Mouse (Mus musculus) gastrocnemius, postnatal 4 days (tissue): ENCODE data around the gene Olfr1415. TPM values are rescaled to one million over a fixed set of nuclear protein-coding genes. Genes with fewer than 3 reads are reported as not detected.
A peak's percentile ranks its signal among the peaks of the same experiment; 100 is the strongest.
"Not testable (repeated sequence)": the region's sequence is repeated elsewhere in the genome, so short reads cannot be mapped to it uniquely, and the experiment has no call there.

Experiments used
- DNase-seq, 2 experiments: peaks; one replicate each; pipeline ENCODE4 v3.0.0; 2021 to 2022; ENCODE audit warnings: low spot score in 2 of 2, mixed read lengths in 2 of 2
- long read RNA-seq, 2 experiments: library from polyadenylated mRNA; stranded (forward); transcript quantifications; one replicate each; pipeline ENCODE4 v2.0.0; 2021
- total RNA-seq, 2 experiments: library from RNA; stranded (reverse); gene quantifications; 2 replicates each; pipeline ENCODE4 v1.2.3; 2021

Olfr1415 gene
- total RNA-seq = not detected
- long read RNA-seq, experiment 1 = 0 reads
- long read RNA-seq, experiment 2 = 0 reads

GRCm38 (mm10) chr1:92496001-92496400, at the start of gene Olfr1415:
Gene Olfr1415 (minus strand): TSS chr1:92496101.
- DNase-seq = no peak

- no peak for DNase-seq
Measured at GRCm38 (mm10) chr1:92539071-92539470, 43.2 kb upstream of the Olfr1415 start.

DNA sequence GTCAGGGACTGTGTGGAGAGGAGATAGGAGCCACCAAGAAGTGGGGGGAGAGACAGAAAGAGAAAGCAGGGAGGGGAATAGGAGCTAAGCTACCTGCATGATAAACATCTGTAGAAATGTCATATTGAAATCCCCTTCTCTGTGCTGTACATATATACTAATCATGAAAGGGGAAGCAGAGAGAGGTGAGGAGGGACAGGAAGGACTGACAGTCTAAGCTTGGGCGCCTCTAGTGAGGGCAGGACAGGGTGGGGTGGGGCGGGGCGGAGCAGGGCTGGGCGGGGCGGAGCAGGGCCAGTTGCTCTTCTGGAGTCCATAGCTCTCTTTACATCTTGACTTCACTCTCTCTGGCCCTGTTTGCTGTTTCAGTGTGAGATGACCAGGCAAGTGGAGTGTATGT, 41.1 kb upstream of the Olfr1415 start:
- no peak for DNase-seq

- DNase-seq = no peak
Measured at GRCm38 (mm10) chr1:92523764-92524163, 27.9 kb upstream of the Olfr1415 start.

GRCm38 (mm10) chr1:92521376-92521775, 25.5 kb upstream of the Olfr1415 start:
- peak in 1 of 2 experiments; percentile 33 for DNase-seq

- no peak for DNase-seq
Measured at GRCm38 (mm10) chr1:92519046-92519445, 23.1 kb upstream of the Olfr1415 start.

GRCm38 (mm10) chr1:92518561-92518960, 22.7 kb upstream of the Olfr1415 start, which contains the start of gene Olfr1414:
Gene Olfr1414 (minus strand): TSS chr1:92518661.
- DNase-seq = no peak

- DNase-seq = no peak
Measured at GRCm38 (mm10) chr1:92515390-92515789, 19.5 kb upstream of the Olfr1415 start.

DNA sequence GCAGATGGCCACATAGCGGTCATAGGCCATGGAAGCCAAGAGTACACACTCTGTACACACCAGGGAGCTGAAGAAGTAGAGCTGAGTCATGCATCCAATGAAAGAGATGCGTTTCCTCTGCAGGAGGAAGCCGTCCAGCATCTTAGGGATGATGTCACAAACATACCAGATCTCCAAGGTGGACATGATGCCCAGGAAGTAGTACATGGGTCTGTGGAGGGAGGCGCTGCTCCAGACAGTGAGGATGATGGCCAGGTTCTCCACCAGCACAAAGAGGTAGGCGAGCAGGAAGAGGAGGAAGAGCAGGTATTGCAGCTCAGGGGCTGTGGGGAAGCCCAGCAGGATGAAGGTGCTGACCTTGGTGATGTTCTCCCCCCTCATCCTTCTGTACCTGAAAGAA, 15.7 kb upstream of the Olfr1415 start:
- not testable (repeated sequence) for DNase-seq

- DNase-seq = no peak
Measured at GRCm38 (mm10) chr1:92485013-92485412, 10.9 kb downstream of the Olfr1415 start, which contains the start of gene Olfr1416. Gene Olfr1416 (minus strand): TSS chr1:92485113.

DNA sequence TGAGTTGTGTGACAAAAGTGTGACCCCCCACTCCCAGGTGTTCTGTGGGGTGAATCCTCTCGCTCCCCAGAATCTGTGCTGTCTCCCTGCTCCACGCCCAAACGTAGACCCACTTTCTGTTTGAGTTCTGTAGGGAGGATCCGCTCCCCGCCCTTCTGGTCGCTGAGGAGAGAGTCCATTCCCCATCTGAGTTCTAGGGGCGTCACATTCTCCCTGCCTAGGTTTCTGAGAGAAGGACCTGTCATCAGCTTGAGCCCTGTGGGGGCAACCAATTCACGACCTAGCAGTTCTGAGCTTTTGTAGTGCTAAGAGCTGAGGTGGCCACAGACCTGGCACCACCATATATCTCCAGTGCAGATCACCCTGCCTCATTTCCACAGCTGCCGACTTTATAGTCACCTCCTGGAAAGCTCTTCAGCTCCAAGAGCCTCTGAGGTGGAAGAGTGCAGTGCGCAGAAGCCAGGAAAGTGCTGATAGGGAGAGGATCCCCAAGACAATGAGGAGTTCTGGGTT, 21.8 kb downstream of the Olfr1415 start:
- DNase-seq = no peak

GRCm38 (mm10) chr1:92473165-92474041, 22.5 kb downstream of the Olfr1415 start, which contains the start of gene Ndufa10:
Gene Ndufa10 (minus strand): TSS chr1:92473860.
- peak; percentile 95 to 96 for DNase-seq

- DNase-seq = no peak
Measured at GRCm38 (mm10) chr1:92468891-92469290, 27.0 kb downstream of the Olfr1415 start.

DNA sequence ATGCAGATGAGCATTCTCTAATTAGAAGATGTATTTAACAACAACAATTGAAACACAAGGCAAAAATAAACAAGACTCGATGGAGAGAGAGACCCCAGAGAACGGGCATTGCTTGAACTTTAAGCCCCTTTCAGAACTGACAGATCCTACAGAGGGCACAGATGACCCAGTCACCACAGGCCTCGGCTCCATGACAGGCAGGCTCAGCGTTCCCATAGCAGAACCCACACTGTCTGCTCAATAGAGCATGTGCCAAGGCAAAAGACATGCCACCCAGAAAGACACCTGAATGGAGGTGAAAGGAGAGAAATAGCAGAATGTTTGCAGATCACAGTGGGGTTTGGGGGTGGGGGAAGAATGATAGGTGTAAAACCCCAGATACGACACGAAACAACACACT, 37.5 kb downstream of the Olfr1415 start:
- DNase-seq = no peak

GRCm38 (mm10) chr1:92457758-92458157, 38.1 kb downstream of the Olfr1415 start:
- DNase-seq = no peak

DNA sequence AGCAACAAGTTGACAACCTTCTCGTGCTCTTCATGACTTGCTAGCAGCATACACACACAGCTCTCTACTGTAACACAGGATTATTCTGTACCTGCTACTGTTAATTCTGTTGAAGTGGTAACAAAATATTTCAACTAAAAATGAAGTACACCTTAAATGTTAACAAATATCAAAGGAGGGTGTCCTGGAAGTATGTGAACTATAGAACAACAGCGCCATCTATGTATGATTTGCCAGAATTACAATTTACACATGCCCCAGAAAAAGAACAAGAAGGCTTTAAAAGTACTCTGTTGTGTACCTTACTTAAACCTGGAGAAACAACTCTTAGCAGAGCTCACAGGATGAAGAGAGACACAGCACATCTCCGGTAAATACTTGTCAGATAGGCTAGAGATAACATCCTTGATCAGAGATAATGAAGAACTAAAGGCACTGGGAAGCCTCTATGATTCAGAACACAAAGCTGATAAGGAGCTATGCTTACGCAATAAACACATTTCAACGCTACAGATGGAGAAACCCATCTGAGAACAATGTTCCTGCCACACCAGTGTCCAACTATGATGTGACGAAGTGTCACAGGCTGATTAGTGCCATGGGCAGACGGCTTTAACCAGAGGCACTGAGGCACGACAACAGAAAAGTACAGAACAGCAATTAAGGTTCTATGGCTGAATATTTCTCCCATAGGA, 42.0 kb downstream of the Olfr1415 start:
- DNase-seq = no peak

GRCm38 (mm10) chr1:92448293-92448692, 47.6 kb downstream of the Olfr1415 start:
- DNase-seq = no peak

- no peak for DNase-seq
Measured at GRCm38 (mm10) chr1:92441453-92442063, 54.3 kb downstream of the Olfr1415 start.

GRCm38 (mm10) chr1:92440066-92440750, 55.7 kb downstream of the Olfr1415 start:
- DNase-seq = no peak
